Mouse (Mus musculus) embryo, embryonic 11.5 days (tissue): Measurements from ENCODE around the gene Mrps6.

ENCODE experiments used
- DNase-seq: peaks from one replicate; pipeline ENCODE4 v3.0.0-alpha.2; 2012; ENCODE audit warnings: low read depth, low spot score

Gene Mrps6

DNA sequence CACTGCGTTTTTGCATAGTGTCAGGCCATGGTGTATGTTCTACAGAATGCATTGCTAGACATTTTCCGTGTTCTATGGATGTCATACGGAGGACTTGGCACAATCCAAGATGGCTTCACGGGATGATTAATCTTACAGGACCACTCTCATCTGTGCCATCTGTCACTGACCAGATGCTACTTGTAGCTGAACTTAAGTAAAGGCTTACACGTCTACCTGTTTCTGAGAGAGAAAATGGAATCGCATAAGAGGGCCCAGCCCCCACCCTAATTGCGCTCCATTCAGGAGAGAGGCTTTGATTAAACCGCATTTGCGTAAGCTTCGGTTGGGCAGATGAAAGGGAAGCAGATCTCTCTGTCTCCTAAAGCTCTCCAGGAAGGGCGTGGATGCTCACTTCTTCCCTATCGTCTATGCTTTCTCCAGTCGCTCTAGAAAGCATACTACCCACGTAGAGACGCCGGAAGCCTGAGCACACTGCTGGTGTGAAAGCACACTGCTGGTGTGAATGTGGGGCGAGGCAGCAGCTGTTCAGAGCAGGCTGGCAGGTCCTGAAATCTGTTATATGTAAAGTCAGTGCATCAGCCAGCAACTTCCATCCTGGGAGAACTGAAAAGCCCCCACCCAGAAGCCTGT is 62.9 kb downstream of the Mrps6 start:
- no peak for DNase-seq

DNA sequence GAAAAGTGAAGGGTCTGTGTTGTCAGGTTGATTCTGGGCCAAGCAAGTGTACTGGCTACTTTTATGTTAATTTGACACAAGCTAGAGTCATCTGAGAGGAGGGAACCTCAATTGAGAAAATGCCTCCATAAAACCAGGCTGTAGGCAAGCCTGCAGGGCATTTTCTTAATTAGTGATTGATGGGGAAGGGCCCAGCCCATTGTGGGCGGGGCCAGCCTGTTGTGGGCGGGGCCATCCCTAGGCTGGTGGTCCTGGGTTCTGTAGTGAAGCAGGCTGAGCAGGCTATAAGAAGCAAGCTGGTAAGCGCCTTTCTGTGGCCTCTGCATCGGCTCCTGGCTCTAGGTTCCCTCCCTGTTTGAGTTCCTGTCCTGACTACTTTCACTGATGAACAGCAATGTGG is 69.2 kb downstream of the Mrps6 start:
- no peak for DNase-seq

DNA sequence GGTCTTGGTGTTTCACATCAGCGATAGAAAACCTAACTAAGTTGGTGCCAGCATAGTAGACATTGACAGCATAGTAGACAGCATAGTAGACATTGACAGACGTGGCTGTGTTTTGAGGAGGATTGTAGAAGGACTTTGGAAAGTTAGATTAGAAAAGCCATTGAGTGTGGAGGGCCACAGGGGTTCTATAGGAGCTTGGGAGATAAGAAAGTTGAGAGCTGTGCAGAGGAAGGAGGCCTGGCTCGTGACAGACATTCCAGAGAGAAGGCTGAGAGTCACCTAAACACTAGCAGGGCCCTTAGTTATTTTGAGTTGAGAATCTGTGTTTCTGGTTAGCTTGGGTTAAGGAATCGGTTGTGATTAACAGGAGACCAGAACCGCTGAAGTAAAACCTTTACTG is 69.6 kb downstream of the Mrps6 start:
- DNase-seq: no peak

DNA sequence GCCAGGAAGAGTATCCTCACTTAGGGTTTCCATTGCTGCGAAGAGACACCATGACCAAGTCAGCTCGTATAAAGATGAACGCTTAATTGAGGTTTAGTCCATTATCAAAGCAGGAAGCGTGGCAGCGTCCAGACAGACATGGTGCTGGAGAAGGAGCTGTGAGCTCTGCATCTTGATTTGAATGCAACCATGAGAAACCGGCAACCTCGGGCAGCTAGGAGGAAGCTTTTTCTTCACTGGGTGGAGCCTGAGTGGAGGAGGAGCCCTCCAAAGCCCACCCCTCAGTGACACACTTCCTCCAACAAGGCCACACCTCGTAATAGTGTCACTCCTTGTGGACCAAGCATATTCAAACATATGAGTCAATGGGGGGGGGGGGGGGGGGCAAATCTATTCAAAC is 71.8 kb downstream of the Mrps6 start:
- DNase-seq: no peak

DNA sequence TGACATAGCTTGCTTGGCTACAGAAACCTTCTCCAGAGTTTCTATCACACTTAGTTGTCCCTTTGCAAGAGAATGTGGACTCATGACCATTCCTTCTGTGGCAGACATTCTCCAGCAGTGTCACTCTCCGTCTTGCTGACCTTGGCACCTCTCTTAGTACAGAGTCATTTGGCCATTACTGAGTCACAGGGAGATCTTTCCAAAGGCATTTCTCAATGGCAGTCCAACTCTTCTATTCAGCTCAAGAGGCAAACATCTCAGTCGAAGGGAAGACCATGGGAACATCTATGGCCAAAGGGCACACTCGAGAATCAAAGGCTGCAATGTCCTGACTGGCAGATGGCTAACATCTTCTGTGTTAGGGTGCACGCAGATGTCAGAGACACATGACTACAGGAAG is 74.4 kb downstream of the Mrps6 start:
- no peak for DNase-seq

DNA sequence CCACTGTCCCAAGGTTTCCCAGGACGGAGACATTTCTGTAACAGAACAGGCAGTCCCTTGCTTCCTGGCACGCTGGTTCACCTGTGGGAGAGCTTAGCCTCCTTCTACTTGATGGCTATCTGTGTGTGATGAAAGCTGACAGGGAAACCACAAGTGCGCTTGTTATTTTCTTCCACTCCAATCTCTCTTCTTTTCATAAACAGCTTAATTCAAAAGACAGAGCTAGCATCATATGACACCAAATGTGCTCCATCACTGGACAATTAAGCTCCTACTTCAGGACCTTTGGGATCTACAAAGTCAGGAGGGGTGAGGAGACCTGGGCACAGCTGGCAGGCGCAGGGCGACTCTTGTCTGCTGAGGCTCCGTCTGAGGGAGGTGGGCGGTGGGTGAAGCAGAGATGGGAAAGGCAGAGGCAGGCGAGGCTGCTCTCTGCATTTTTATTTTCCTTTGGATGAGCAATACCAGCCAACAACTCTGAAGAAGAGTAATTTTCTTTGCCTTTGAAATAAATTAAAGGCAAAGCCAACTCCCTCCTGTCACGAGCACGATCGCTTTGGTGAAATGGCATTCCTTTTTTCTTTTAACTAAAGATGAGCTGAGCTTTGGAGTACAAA is 76.2 kb downstream of the Mrps6 start:
- no peak for DNase-seq

DNA sequence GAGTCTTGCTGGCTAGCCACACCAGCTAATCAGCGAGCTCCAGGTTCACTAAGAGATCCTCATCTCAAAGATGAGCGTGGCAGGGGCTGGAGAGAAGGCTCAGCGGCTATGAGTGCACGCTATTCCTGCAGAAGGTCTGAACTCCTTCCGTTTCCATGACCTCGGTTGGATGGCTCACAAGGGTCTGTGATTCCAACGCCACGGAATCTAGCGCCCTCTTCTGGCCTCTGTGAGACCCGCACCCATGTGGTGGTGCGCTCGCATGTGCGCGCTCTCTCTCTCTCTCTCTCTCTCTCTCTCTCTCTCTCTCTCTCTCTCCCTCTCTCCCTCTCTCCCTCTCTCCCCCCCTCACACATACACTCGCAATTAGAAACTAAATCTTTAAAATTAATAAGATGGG is 78.2 kb downstream of the Mrps6 start:
- DNase-seq: no peak

DNA sequence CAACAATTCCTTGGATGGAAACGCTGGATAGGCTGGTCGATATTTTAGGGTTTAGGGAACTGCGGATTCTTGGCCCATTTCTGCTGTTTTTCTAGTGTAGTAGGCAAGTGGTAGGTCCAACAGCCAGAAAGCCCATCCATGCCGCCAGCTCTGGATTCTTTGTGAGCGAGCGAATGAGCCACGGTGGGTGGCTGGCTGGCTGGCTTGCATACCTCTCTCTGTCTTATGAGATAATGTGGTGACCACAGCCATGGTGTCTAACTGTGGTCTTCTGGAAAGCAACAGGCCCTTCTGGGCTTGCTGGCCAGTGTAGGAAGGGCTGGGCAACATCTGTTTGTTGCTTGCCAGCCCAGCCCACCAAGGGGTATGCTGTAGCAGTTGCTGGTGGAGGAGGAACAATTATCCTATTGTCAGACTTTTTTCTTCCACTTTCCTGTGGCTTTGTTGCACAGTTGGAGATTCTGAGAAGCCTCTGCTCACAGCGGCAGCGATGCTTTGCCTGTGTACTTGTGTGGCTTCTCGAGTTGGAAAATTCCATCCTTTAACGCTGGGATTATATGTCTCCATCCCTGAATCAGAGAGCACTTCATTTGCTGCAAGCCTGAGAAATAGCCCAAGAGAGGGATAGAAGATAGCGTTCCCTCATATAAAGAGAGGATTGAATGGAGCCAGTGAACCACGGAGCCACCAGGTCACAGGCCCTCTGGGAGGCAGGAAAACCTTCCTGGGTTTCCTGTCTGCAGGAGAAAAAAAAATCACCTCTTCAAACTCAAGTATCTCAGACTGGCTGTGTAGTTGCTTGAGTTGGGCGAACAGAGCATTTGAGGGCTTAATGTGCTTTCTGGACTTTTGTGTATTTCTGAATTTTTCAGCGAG is 81.6 kb downstream of the Mrps6 start:
- no peak for DNase-seq

DNA sequence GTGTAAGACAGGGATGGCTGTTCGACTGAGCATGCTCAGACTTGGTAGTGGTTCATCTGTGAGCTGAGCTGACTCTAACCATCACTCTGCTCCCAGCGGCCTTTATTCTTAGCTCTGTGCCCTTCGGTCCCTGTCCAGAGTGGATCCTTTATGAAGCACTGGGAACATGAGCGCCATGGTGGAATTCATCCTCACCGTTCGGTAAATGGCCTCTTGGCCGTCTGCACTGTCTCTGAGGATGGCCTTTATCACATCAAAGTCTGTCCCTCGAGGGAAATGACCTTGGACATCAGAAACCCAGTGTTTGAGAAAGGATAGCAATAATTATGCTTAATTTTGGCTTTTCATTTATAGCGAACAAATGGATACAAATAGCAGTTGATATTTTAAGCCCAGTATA is 82.3 kb downstream of the Mrps6 start:
- no peak for DNase-seq

DNA sequence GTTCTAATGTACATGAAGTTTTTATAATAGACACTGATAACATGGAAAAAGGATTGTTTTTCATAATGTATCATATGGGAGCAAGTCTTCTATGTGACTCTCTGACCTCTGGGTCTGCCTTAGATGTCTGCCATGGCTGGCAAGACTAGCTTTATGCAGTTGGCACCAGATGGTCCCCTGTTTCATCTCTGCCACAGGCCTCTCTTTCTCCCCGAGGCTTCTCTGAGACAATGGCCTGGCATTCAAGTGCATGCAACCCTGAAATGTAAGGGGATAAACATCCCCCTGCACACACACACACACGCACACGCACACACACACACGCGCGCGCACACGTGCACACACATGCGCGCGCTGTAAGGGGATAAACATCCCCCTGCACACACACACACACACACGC is 83.0 kb downstream of the Mrps6 start:
- DNase-seq: no peak

DNA sequence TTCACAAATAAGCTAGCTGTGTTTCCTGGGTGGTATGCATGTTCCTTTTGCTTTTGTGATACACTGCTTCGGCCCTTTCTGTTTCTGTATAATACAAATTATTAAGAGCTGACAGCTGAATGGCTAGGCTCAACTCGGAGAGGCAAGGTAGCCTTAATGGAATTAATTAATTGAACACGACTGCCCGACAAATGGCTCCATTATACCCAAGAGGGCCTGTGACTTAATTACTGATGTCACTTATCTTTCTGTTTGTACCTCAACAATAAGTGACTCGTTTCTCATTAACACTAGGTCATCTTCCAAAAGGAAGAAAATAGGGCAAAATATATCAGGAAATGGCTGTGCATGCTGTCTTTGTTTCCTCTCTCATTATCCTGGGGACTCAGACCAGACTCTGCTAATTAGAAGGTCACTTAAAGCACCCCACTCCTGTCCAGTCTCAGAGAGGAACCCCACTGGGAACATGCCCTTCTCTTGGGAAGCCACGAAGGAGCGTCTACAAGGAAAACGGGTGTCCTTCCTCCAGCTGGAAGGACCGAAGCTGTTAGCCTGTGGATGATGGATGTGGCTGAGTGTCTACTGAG is 84.4 kb downstream of the Mrps6 start:
- DNase-seq: no peak

DNA sequence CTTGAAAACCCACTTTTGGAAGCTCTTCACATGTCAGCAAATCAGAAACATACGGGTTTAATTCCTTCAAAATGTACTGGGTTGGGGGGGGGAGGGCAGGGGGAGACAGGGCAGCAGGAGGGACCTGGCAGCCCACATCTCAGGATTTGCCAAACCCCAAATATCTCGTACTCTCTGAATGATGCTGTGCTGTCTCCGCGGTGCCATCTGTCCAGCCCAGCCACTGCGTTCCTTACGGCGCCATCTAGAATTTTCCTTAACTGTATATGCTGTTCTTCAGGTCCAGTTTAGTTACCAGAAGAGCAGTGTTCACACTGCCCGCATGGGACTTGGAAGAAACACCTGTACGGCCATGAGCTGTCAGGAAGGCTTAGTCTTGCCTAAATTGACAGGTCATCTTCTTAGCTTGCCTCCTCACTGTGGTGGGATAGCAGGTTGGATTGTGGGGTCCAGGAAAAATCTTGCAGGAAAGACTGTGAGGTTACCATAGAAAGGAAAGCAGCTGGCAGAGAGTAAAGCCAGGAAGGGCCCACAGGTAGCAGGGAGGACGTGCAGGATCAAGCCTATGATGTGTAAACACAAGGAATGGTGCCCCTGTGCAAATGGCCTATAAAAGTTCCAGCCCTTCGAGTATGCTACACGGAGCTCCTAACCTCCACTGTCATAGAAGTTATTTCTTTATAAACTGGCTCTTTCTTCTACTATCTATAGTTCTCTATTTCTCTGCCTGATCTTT is 89.7 kb downstream of the Mrps6 start:
- no peak for DNase-seq

DNA sequence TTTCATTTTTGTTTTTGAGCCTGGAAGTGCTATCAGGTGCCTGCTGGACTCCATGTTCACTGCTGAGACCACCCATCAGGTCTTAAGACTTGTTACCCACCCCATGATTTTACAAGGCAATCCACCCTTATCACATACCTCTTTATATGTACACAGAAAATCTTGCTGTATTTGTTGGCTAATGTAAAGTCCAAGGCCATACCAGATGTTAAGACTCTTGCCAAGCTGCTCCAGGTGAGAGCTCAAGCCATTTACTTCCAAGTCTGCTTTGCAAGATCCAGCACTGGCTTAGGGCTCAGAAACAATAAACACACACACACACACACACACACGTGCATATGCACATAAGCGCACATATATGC is 90.3 kb downstream of the Mrps6 start:
- DNase-seq: no peak

DNA sequence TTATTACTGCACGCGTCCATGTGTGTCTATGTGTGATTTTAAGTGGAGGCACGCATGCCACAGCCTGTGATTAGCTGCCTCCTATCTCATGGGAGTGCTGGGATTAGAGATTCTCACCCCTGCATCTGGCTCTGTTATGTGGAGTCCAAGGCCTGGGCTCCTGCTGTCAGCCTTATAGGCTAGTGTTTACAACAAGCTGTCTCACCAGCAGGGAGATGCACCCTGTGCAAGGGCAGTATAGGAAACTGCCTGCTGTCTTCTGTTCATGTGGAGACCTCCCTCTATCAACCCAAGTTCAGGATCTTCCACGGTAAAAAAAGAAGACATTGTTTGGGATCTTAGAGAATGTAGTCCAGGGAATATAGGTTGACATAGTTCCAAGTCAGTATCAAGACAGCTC is 92.9 kb downstream of the Mrps6 start:
- no peak for DNase-seq

DNA sequence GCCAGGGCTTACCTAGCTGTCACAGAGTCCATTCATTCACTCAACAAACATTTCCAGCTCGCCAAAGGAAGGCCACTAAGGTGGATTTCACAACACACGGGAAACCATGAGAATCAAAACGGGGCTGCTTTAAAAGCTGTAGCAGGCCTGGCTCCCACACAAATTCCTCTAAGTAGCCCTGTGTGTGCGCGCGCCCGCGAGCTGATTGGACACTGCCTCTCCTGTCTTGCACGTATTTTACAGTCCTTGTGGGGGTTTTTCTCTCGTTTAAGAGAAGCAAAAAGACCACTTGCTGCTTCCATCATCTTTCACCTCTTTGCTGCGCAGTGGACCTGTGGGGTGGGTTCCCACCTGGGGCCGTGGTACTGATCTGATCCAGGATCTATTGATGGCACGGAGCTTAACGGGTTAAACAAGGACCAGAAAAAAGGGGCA is 100.0 kb downstream of the Mrps6 start:
- DNase-seq: peak; percentile 22

DNA sequence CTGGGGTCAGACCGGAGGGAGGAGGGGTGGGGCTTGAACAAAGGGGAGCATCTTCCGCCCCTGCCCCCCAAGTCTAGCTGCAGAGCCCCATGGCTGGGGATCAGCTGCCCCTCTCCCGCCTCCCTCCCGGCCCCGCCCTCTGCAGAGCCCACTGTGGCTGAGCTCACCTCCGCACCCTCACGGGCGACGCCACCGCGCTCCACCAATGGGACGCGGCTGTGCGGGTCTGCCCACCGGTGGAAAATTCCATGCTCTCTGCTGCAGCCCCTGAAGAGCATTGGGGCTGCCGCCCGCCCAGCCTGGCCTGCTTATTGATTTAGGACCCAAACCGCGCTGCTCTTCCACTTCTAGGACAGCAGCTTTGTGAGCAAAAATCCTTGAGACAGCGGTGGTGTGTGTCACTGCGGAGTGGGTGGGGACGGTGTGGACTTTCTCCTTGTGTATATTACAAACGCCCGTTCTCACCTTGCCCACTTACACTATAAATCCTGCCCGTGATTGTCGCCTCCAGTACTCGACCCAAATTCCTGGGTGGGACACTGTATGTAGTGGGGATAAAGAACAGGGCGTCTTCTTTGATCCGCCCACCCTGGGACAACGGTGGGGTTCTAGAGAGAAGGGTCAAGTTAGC is 100.5 kb downstream of the Mrps6 start:
- DNase-seq: peak; percentile 64

DNA sequence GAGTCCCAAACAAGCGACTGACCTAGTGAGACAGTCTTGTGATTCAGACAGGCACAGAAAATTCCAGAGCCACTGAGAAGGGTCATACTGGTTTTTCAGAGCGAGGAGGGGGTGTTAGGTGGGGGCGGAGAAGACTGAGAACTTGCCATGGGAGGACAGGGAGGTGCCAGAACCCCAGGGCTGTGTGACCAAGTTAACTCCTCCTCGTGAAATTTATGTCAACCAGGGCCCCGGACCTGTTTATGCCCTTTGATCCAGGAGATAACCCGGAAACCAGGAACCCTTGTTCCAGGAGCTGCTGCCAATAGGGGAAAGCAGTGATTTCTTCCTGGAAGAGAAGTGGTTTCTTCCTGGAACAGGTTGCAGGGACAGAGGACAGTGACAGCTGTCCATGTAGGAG is 101.0 kb downstream of the Mrps6 start:
- no peak for DNase-seq
